Mouse (Mus musculus) left cerebral cortex, postnatal 10 days (tissue): ENCODE results near the gene Klhl25. TPM values are rescaled to one million over a fixed set of nuclear protein-coding genes. Genes with fewer than 3 reads are reported as not detected.
A peak's percentile ranks its signal among the peaks of the same experiment; 100 is the strongest.
"Not testable (repeated sequence)": the region's sequence is repeated elsewhere in the genome, so short reads cannot be mapped to it uniquely, and the experiment has no call there.

Experiments
- DNase-seq, 2 experiments: peaks; one replicate each; pipeline ENCODE4 v3.0.0; 2021 to 2022; ENCODE audit warnings: low spot score in 2 of 2, mixed read lengths in 1 of 2; ENCODE audit errors: extremely low spot score in 1 of 2
- intact Hi-C: fragments of 180-260 bp; cut with DNase I; formaldehyde crosslinking; loops from one replicate; pipeline ENCODE4 v1.15.1; 2025
- total RNA-seq, 2 experiments: library from RNA; stranded (reverse); gene quantifications; 2 replicates each; pipeline ENCODE4 v1.2.3; 2021

Klhl25 gene
- 10 to 100 TPM; 13.3 to 18.5 TPM for total RNA-seq

- intact Hi-C loops, result no loop called here
- DNase-seq, result peak; percentile 95 to 96
Observed at GRCm38 (mm10) chr7:75848115-75848775, at the start of gene Klhl25. TSS of gene Klhl25 (plus strand) at chr7:75848310.

- no peak for DNase-seq
- intact Hi-C loops, result no loop called here
Observed at GRCm38 (mm10) chr7:75800530-75800929, 47.6 kb upstream of the Klhl25 start.

- DNase-seq, result no peak
- intact Hi-C loops, result no loop called here
Observed at GRCm38 (mm10) chr7:75801022-75801421, 47.1 kb upstream of the Klhl25 start.

GRCm38 (mm10) chr7:75801621-75802358, 46.3 kb upstream of the Klhl25 start:
- DNase-seq, result no peak
- intact Hi-C loops, result no loop called here

GRCm38 (mm10) chr7:75802887-75803286, 45.2 kb upstream of the Klhl25 start:
- intact Hi-C loops, result no loop called here

GRCm38 (mm10) chr7:75806161-75806560, 41.9 kb upstream of the Klhl25 start:
- intact Hi-C loops, result no loop called here
- no peak for DNase-seq

More at GRCm38 (mm10) chr7:75802887-75803286, 45.2 kb upstream of the Klhl25 start:
- no peak for DNase-seq

DNA sequence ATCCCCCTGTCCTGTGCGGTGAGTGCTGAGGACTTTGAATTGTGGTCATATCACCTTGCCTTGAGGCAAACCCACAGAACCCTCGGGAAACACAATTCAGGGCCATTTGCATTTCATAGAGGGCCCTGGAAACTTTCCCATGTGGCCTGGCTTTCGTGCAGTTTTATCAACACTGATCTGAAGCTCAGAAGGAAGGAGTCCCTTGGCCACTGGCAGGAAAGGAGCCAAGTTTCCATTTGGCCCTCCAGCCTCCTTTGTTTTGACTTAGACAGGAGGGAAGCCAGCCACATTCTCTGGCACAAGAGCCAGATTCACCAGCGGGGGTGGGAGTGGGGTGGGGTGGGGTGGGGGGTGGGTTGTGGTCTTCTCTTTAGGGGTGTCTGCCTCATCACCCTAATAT, 41.4 kb upstream of the Klhl25 start:
- DNase-seq, result peak in 1 of 2 experiments; percentile 76

DNA sequence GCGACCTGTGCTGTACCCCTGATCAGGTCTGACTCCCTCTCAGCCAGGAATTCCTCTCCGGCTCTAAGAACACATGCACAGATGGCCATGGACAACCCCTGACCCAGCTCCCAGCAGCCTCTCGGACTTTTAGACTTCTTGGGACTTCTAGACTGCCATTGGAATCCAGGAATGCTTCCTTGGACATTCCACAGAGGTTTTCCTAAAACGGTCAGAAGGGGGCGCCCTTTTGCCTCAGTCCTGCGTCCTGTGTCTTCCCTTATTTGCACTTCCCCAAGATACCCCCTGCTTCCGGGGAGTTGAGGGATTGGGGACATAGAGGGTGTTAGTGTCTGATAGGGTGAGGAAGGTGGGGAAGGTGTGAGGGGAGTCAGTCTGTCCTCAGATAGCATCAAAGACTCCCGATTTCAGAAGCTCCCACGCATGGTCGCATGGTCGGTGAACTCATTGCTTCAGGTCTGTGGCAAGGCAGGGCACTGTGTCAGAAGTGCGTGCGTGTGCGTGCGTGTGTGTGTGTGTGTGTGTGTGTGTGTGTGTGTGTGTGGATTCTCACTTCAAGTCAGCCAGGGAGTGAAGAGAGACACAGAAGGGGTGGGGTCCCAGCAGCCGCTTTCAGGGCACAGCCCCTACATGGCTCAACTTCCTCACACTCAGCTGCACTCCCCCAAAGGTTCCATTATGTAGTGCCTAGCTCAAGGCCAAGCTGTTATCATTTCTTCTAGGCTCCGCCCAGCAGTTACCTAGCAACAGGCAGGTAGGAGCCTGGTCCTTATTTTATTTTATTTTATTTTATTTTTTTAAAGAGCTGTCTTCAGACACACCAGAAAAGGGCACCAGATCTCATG, 40.4 kb upstream of the Klhl25 start:
- intact Hi-C loops, result no loop called here
- peak in 1 of 2 experiments; percentile 48 for DNase-seq

More for the DNA sequence above, 41.4 kb upstream of the Klhl25 start:
- intact Hi-C loops, result no loop called here

DNA sequence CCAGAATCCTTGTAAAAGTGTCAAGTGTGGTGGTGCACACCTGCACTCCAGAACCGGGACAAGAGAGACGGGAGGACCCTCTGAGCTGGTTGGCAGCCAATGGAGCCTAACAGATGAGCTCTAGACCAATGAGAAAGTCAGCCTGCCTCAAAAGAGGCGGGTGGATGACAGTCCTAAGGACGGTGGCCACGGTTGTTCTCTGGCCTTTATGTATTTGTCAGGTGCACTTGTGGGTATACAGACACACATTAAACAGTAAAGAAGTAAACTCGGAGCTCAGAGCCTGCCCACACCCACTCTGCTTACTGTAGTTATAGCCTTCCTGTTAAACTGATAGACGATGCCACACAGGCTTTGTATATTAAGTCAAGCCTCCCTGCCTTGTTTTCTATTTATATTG, 27.4 kb upstream of the Klhl25 start:
- no peak for DNase-seq

DNA sequence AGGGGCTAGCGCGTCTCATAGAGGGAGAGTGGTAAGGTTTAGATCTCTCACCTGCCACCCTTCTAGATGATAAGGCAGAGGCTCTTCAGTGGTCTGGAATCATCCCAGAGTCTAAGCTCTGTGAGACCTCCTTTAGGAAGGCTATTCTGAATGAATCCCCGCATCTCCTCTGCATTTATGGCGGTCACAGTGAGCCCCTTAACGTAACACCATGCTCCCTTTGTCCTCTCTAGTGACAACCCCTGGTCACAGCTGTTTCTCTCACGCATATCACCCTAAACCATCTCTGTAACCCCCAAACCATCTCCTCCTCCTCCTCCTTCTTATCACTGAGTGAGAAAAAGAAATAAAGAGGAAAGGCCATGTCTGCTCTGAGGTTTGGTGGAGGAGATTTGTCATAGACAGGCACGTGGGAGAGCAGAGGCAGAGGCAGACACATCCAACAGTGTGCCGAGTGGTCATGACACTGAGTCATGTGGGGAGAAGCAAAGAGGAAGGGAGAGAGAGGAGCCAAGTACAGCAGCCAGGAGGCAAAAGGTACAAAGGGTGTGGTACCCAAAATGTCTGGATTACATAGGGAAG, 25.9 kb upstream of the Klhl25 start:
- intact Hi-C loops, result no loop called here
- no peak for DNase-seq

More for the DNA sequence above, 27.4 kb upstream of the Klhl25 start:
- intact Hi-C loops, result no loop called here

DNA sequence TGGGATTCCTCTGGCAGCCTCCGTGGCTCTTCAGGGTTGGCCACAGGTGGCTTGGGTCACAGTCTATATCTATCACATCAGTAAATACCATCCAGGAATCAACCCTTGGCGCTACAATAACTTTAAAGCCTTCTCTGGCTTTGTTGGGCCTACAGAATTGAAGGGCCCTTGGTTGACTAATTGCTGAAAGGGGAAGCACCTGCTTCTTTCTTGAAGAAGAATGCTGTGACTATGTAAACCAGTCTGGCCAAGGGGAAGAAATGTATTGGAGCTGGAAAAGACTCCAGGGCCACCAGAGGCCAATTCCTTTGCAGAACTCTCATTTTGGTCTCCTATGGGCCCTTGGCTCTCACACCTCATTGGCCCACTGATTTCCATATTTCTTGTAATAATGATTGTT, 25.0 kb upstream of the Klhl25 start:
- DNase-seq, result no peak

DNA sequence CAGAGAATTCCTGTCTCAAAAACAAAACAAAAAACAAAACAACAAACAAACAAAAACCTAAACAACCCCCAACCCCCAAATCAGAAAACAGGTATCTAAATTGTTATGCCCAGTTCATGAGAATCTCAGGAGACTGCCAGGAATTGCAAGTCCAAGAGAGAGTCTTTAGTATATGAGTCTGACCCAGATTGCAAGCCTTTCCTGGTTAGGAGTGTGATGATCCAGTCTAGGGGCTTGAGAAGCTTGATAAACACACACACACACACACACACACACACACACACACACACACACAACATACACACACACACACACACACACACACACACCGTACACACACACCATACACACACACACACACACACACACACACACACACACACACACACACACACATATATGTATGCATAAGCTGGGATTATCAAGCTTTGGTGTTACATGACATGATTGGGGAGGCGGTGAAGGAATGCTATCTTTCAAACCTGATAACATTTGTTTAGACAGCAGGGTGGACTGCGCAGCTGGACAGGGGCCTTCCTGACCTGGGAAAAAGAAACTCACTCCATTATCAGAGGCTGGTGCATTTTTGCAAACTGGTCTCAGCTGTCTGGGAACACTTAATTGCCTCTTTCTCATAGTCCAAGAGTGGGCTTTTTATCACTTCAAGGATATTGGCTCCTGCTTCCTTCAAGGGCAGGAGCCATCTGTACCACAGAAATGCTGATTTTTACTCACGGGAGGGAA, 21.6 kb upstream of the Klhl25 start:
- intact Hi-C loops, result loop anchor here (5.0 kb wide), 1 partner anchor 89 kb away; no protein-coding TSS in a partner anchor
- DNase-seq, result no peak

More for the DNA sequence above, 25.0 kb upstream of the Klhl25 start:
- intact Hi-C loops, result no loop called here

DNA sequence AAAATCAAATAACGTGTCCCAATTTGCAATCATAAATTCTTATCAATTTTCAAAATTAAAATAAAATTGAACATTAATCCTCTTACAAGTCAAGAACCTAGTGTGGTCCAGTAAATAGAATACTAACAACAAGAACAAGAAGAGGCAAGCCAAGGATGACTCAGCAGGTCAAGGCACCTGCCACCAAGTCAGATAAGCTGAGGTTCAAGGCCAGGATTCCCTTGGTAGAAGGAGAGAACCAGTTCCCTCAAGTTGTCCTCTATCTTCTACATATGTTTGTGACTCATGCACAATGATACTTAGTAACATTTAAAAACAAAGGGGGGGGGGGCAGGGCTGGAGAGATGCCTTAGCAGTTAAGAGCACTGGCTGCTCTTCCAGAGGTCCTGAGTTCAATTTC, 20.8 kb upstream of the Klhl25 start:
- intact Hi-C loops, result loop anchor here (5.0 kb wide), 1 partner anchor 90 kb away; no protein-coding TSS in a partner anchor
- no peak for DNase-seq

- peak; percentile 40 to 47 for DNase-seq
- intact Hi-C loops, result loop anchor here (2.0 to 5.0 kb wide), 3 partner anchors 19 to 91 kb away; no protein-coding TSS in a partner anchor
Observed at GRCm38 (mm10) chr7:75827850-75828249, 20.3 kb upstream of the Klhl25 start.

DNA sequence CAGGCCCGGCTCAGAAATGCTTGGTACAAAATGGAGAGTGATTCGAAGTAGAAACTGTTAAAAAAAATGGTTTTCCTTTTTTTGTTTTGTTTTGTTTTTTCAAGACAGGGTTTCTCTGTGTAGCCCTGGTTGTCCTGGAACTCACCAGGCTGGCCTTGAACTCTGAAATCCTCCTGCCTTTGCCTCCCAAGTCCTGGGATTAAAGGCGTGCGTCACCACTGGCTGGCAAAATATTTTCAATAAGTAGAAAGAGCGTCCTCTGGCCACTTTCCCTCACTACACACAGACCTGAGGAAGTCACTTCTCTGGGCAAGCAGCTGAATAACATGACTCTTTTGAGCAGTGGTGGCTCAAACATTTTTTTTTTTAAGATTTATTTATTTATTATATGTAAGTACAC, 19.6 kb upstream of the Klhl25 start:
- intact Hi-C loops, result loop anchor here (2.0 to 5.0 kb wide), 3 partner anchors 18 to 91 kb away; no protein-coding TSS in a partner anchor
- DNase-seq, result no peak

DNA sequence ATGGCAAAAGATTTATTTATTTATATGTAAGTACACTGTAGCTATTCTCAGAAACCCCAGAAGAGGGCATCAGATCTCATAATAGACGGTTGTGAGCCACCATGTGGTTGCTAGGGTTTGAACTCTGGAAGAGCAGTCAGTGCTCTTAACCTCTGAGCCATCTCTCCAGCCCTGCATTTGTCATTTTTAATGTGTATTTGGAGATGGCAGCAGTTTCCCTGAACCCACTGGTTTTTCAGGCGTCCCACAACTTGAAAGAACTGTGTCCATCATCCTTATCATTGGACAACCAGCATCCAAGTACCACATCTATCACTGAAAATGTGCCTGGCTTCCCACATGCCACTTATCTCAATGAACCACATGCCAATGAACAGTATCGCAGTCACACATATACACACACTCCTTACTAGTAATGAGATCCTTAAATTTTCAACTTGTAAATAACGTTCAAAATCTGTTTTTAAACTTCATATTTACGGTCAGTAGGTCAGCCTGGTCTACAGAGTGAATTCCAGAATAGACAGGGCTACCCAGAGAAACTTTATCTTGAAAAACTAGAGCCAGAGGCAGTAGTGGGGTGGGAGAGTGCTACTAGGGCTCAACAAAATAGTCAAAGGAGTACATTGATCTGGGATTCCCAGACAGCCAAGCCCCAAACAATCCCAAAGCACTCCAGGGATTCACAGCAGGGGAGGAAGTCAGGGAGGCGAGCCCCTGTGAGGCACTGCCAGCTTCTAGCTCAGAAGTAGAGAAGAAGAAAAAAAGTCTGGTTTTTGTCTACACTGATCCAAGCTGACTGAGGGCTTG, 17.7 kb upstream of the Klhl25 start:
- no peak for DNase-seq
- intact Hi-C loops, result no loop called here

DNA sequence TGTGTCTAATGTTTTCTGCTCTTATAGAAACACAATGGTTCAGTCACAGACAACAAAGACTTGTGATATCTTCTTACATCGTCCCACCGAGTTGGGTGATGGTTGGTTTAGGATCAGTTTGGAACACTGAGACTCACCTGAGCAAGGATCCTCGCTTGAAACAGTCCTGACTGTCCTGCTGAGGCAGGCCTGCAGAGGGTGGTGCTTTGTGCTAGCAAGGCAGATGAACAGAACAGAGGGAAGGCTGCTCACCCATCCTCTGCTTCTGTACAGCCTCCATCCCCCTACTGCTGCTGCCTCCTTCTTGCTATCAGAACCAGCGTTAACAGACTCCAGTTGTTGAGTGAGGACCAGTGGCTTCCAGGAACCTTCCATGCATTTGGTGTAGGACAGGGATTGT, 14.2 kb upstream of the Klhl25 start:
- intact Hi-C loops, DNase-seq: not testable (repeated sequence)
